Mouse (Mus musculus): ENCODE results near the gene Zfp764. TPM values are rescaled to one million over a fixed set of nuclear protein-coding genes. Genes with fewer than 3 reads are reported as not detected.

The Zfp764 gene
- 1.7 and 2.2 TPM in 2 replicates for polyA plus RNA-seq (2015; fragmentation: Nextera tagmentation; extraction: Ambion mirVana)

GRCm38 (mm10) chr7:127406002-127406987 lies at the start of gene Zfp764:
Gene Zfp764 (minus strand): TSS chr7:127406822.

DNA sequence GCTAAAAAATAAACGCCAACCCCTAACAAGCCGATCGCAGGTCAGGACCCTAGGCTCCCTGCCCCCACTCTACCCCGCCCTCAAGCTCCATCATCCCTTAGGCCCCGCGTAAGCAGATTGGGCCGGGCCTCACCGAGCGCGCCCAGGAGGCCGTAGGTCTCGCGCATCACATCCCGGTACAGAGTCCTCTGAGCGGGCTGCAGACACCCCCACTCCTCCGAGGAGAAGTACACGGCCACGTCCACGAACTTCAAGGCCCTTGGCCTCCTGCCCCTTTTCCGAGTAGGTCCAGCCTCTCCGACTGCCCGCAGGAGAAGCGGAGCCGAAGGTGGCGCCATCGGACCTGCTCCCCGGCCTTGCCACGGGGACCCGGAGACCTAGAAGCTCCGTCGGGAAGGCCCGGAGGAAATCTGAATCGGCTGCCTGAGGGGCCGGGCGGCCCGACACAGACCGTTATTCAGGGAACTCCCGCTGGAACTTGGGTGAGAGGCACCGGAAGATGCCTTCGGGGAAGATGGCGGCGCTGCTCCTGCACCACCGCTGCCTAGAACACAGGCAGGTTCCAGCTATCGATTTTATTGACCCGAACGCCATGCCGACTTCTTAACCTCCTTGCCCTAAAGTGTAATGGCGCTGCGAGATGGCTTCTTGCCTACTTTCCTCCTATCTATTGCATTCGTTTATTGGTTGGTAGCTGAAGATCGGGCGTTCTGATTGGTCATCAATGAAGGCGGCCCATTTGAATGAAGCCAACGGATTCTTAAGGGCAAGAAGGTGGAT lies 42.1 kb upstream of the Zfp764 start, which contains the start of gene Zfp689:
Zfp689 (minus strand) TSS at position 638 of the 780 bp plus-strand sequence.

GRCm38 (mm10) chr7:127421388-127422191 lies 15.0 kb upstream of the Zfp764 start, which contains the start of gene Zfp688:
Gene Zfp688 (minus strand): TSS chr7:127422068.

DNA sequence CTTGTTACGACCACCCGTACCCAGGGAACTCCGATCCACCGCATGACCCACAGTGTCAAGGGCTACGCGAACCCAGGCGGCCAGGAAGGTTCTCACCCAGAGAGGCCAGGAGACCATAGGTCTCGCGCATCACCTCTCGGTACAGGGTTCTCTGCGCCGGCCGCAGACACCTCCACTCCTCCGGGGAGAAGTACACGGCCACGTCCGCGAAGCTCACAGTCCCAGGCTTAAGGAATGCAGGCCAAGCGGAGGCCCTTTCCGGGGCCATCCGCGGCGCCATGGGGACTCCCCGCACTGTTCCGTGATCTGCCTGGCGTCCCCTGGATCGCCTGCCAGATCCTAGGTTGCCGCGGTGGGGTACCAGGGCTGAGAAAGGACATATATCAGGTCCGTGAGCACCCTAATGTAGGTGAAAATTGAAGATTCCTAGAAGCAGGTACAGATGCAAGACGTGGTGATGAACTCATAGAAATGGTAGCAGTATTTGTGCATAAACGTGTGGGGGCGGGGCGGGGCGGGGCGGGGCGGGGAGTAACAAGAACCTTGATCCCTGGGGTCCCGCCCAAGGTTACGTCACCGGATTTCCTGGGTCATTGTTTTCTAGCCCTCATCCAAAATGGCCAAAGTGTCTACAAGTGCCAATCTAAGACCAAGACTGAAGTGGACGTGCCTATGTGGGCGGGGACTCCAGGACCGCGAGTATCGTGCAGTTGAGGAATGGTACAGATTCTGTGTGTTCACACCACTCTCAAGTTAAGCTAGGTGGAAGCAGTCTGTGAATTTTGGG lies 13.3 kb downstream of the Zfp764 start, which contains the start of gene E430018J23Rik:
E430018J23Rik (minus strand) TSS at position 473 of the 787 bp plus-strand sequence.

DNA sequence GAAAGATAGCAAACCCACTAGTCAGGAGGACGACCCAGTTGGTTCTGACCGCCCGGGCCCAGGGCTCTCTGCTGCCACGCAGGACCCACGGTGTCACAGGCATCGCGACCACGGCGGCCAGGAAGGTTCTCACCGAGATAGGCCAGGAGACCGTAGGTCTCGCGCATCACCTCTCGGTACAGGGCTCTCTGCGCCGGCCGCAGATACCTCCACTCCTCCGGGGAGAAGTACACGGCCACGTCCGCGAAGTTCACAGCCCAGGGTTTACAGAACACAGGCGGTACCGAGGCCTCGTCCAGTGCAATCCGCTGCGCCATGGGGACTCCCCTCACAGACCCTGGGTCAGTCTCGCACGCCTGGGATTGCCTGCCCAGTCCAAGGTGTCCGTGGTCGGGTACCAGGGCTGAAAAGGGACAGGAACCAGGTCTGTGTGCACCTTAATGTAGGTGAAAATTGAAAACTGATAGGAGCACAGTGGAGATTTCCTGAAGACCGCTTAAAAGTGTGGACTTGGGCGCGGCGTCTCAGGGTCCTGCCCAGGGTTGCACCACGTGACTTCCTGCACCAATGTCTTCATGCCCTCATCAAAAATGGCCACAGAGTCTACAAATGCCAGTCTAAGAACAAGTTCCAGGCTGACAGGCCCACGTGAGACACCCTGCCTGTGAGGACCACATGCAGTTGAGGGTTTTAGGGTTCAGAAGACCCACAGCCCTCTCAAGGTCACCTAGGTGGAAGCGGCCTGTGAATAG lies 19.8 kb downstream of the Zfp764 start, which contains the start of gene 9130019O22Rik:
9130019O22Rik (minus strand) TSS at position 526 of the 752 bp plus-strand sequence.

DNA sequence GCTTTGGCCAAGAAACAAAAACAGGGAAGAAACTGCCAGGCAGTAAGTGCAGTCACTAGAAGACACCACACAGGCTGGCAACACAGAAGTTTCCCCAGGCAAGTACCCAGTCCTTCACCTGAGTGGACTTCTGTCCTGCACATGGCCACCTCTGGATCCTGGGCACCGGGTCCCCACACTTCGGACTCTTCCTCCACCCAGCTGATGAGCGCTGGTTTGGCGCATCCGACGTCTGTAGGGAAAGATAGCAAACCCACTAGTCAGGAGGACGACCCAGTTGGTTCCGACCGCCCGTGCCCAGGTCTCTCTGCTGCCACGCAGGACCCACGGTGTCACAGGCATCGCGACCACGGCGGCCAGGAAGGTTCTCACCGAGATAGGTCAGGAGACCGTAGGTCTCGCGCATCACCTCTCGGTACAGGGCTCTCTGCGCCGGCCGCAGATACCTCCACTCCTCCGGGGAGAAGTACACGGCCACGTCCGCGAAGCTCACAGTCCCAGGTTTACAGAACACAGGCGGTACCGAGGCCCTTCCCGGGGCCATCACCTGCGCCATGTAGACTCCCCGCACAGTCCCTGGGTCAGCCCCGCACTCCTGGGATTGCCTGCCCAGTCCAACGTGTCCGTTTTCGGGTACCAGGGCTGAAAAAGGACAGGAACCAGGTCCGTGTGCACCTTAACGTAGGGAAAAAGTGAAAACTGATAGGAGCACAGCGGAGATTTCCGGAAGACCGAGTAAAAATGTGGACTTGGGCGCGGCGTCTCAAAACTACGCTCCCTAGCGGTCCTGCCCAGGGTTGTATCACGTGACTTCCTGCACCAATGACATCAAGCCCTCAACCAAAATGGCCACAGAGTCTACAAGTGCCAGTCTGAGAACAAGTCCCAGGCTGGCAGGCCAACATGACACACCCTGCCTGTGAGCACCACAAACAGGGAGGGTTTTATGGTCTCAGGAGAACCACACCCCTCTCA lies 31.1 kb downstream of the Zfp764 start, which contains the start of gene Zfp747:
Zfp747 (minus strand) TSS at position 780 of the 975 bp plus-strand sequence.

Other genes with a start within 250 kb of the Zfp764 start
- gene Cd2bp2, start 210.8 kb downstream of the Zfp764 start, polyA plus RNA-seq (2015; fragmentation: Nextera tagmentation; extraction: Ambion mirVana): 27.7 and 29.2 TPM in 2 replicates
- 21.0 and 22.5 TPM in 2 replicates for gene Tbc1d10b, start 198.4 kb downstream of the Zfp764 start, polyA plus RNA-seq (2015; fragmentation: Nextera tagmentation; extraction: Ambion mirVana)
- 34.1 and 37.7 TPM in 2 replicates for gene Mylpf, start 197.9 kb downstream of the Zfp764 start, polyA plus RNA-seq (2015; fragmentation: Nextera tagmentation; extraction: Ambion mirVana)
- gene Zfp553, start 173.8 kb downstream of the Zfp764 start, polyA plus RNA-seq (2015; fragmentation: Nextera tagmentation; extraction: Ambion mirVana): 10.2 and 11.5 TPM in 2 replicates
- 44.4 and 49.3 TPM in 2 replicates for gene Sept1, start 173.7 kb downstream of the Zfp764 start, polyA plus RNA-seq (2015; fragmentation: Nextera tagmentation; extraction: Ambion mirVana)
- gene Zfp771, start 162.5 kb downstream of the Zfp764 start, polyA plus RNA-seq (2015; fragmentation: Nextera tagmentation; extraction: Ambion mirVana): 21.4 and 23.5 TPM in 2 replicates
- 87.9 and 90.1 TPM in 2 replicates for gene Dctpp1, start 146.1 kb downstream of the Zfp764 start, polyA plus RNA-seq (2015; fragmentation: Nextera tagmentation; extraction: Ambion mirVana)
- gene Sephs2, start 132.8 kb downstream of the Zfp764 start, polyA plus RNA-seq (2015; fragmentation: Nextera tagmentation; extraction: Ambion mirVana): 77.6 and 80.8 TPM in 2 replicates
- gene Itgal, start 110.6 kb downstream of the Zfp764 start, polyA plus RNA-seq (2015; fragmentation: Nextera tagmentation; extraction: Ambion mirVana): 10.0 and 13.4 TPM in 2 replicates
- 3.2 and 4.1 TPM in 2 replicates for gene Zfp768, start 61.2 kb downstream of the Zfp764 start, polyA plus RNA-seq (2015; fragmentation: Nextera tagmentation; extraction: Ambion mirVana)
- 2.5 TPM in 2 replicates for gene Zfp747, start 30.8 kb downstream of the Zfp764 start, polyA plus RNA-seq (2015; fragmentation: Nextera tagmentation; extraction: Ambion mirVana)
- gene 9130019O22Rik, start 19.7 kb downstream of the Zfp764 start, polyA plus RNA-seq (2015; fragmentation: Nextera tagmentation; extraction: Ambion mirVana): 1.3 and 1.8 TPM in 2 replicates
- 1.7 and 1.9 TPM in 2 replicates for gene E430018J23Rik, start 13.2 kb downstream of the Zfp764 start, polyA plus RNA-seq (2015; fragmentation: Nextera tagmentation; extraction: Ambion mirVana)
- 17.4 and 22.2 TPM in 2 replicates for gene Zfp688, start 15.2 kb upstream of the Zfp764 start, polyA plus RNA-seq (2015; fragmentation: Nextera tagmentation; extraction: Ambion mirVana)
- 2.5 and 3.2 TPM in 2 replicates for gene Zfp689, start 42.3 kb upstream of the Zfp764 start, polyA plus RNA-seq (2015; fragmentation: Nextera tagmentation; extraction: Ambion mirVana)
- 27.6 and 29.6 TPM in 2 replicates for gene Prr14, start 52.8 kb upstream of the Zfp764 start, polyA plus RNA-seq (2015; fragmentation: Nextera tagmentation; extraction: Ambion mirVana)
- gene Fbrs, start 72.4 kb upstream of the Zfp764 start, polyA plus RNA-seq (2015; fragmentation: Nextera tagmentation; extraction: Ambion mirVana): 8.0 and 13.0 TPM in 2 replicates
- gene Srcap, start 105.2 kb upstream of the Zfp764 start, polyA plus RNA-seq (2015; fragmentation: Nextera tagmentation; extraction: Ambion mirVana): 16.1 and 18.0 TPM in 2 replicates
- 9.1 and 10.1 TPM in 2 replicates for gene Gm42715, start 112.8 kb upstream of the Zfp764 start, polyA plus RNA-seq (2015; fragmentation: Nextera tagmentation; extraction: Ambion mirVana)
- 4.8 and 7.5 TPM in 2 replicates for gene Tmem265, start 154.6 kb upstream of the Zfp764 start, polyA plus RNA-seq (2015; fragmentation: Nextera tagmentation; extraction: Ambion mirVana)
- gene Phkg2, start 166.5 kb upstream of the Zfp764 start, polyA plus RNA-seq (2015; fragmentation: Nextera tagmentation; extraction: Ambion mirVana): 30.1 and 30.9 TPM in 2 replicates
- gene Ccdc189, start 181.8 kb upstream of the Zfp764 start, polyA plus RNA-seq (2015; fragmentation: Nextera tagmentation; extraction: Ambion mirVana): 7.6 and 9.4 TPM in 2 replicates
- gene Rnf40, start 181.9 kb upstream of the Zfp764 start, polyA plus RNA-seq (2015; fragmentation: Nextera tagmentation; extraction: Ambion mirVana): 22.3 and 22.4 TPM in 2 replicates
- 1.7 and 2.2 TPM in 2 replicates for gene Zfp629, start 209.0 kb upstream of the Zfp764 start, polyA plus RNA-seq (2015; fragmentation: Nextera tagmentation; extraction: Ambion mirVana)